Mouse (Mus musculus): ENCODE measurements around the gene Lrr1.

DNA sequence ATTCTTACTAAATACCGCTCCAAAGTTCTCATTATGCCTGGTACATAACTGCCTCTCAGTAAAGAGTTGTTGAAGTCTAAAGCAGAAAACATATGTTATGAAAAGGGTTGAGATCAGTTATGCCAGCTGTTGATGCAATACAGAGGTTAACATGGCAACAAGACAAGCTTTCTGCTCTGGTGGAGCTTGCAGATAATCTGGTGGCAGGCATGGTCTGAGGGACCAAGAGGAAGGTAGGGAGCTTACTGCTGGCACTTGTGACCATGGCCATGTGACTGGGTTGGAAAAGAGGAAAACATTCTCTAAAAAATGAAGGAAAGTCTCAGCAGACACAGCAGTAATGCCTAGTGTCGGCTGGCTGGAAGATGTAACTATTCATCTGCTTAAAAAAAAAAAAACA is 2.7 kb downstream of the Lrr1 start:
- TF ChIP-seq EP300 (optimal IDR thresholded peaks at IDR 0.05) (no peak), CTCF (IDR thresholded peaks at IDR 0.05; ENCODE audit: low read depth) (no peak)
